Mouse (Mus musculus) ZHBTc4 (cell line): Measurements from ENCODE around the gene Zfp85.
"Not testable (repeated sequence)": the region's sequence is repeated elsewhere in the genome, so short reads cannot be mapped to it uniquely, and the experiment has no call there.

Experiments
- DNase-seq: peaks from one replicate; pipeline ENCODE4 v3.0.0-alpha.2; 2011; ENCODE audit warnings: low read depth, low spot score

Gene Zfp85

GRCm38 (mm10) chr13:67754333-67755306 is at the start of gene Zfp85:
Gene Zfp85 (minus strand): TSS chr13:67755228.
- DNase-seq: peak; percentile 96

GRCm38 (mm10) chr13:67799151-67799550 is 44.1 kb upstream of the Zfp85 start:
- peak; percentile 31 for DNase-seq

- DNase-seq: peak; percentile 60
These were observed 43.6 kb upstream of the Zfp85 start for GRCm38 (mm10) chr13:67798618-67799017.

DNA sequence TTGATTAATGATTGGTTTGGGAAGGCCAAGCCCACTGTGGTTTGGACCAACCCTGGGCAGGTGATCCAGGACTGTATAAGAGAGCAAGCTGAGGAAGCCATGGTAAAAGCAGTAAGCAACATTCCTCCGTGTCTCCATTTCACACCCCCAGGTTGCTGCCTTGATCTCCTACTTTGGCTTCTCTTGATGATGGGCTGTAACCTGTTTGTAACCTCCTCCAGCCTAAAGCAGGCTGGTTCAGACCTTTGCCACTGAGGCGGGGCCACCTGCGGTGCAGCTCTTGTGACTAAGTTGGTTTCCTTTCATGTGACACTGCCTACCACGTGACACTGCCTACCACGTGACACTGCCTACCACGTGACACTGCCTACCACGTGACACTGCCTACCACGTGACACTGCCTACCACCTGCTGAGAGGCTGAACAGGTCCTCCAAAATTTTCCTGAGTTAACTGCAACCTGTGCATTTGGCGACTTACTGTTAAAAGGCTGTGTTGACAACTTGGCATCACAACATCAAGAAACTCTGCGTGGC is 37.0 kb upstream of the Zfp85 start:
- peak; percentile 77 for DNase-seq

GRCm38 (mm10) chr13:67779265-67780221 is 24.5 kb upstream of the Zfp85 start, which contains the start of gene Zfp493:
Gene Zfp493 (plus strand): TSS chr13:67779693.
- peak; percentile 92 for DNase-seq

- DNase-seq: no peak
These were observed 8.2 kb upstream of the Zfp85 start for GRCm38 (mm10) chr13:67763031-67763768.

DNA sequence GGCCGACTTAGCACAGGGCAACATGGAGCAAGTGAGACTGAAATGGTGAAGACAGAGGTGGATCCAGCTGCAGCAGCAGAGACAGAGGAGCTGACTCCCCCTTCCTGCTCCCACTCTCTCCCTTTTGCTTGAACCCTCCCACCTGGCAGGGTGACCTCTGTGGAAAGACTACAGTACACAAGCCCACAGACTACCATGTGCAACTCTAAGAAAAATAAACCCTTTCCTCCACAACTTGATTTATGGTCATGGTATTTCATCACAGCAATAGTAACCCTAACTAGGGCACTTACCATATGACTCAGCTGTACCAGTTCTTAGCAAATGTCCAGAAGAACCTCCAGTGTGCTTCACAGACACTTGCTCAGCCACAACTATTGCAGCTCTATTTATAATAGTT is 4.9 kb upstream of the Zfp85 start:
- no peak for DNase-seq

- DNase-seq: no peak
These were observed 733 bp upstream of the Zfp85 start for GRCm38 (mm10) chr13:67755761-67756160.

DNA sequence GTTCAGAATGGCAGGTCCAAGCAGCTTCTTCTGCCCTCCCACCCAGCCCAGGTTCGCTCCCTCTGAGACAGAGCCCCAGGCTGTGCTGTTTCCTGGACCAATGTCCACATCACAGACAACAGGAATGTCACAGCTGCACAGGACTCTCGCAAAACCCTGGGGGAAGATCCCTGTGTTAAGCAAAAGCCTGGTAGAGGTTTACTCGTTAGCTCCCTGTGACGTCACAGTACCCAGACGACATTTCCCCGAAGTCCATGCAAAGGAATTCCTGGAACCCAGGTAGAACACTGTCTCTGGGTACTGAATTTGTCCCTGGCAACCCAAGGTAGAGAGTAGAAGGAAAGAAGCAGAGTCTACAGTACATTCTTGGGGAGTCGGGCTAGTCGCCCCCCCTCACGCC is 11.1 kb downstream of the Zfp85 start:
- DNase-seq: peak; percentile 59

GRCm38 (mm10) chr13:67742941-67743340 is 12.1 kb downstream of the Zfp85 start:
- DNase-seq: peak; percentile 70

- peak; percentile 57 for DNase-seq
These were observed 20.6 kb downstream of the Zfp85 start for GRCm38 (mm10) chr13:67734391-67734790.

GRCm38 (mm10) chr13:67729441-67729840 is 25.6 kb downstream of the Zfp85 start:
- DNase-seq: peak; percentile 74

GRCm38 (mm10) chr13:67728641-67729318 is 26.2 kb downstream of the Zfp85 start, which contains the start of gene Zfp65:
Gene Zfp65 (minus strand): TSS chr13:67729173.
- peak; percentile 79 for DNase-seq

DNA sequence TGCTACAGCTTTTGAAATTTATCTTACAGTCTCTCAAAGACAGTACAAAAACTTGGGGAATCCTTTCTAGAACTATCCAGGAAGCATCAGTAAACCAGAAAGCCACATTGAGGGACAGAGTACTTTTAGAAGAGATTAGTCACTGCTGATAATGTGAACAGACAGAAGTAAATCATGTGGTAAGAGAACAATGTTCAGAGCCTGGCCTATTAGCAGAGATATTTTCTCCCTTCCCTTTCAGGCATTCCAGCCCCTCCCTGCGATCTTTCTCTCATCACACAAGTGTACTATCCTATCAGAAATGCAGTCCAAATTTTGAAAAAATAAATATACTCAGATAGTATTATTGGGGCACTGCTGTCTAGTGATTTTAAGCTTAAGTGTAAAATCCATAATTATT is 26.9 kb downstream of the Zfp85 start:
- DNase-seq: no peak

DNA sequence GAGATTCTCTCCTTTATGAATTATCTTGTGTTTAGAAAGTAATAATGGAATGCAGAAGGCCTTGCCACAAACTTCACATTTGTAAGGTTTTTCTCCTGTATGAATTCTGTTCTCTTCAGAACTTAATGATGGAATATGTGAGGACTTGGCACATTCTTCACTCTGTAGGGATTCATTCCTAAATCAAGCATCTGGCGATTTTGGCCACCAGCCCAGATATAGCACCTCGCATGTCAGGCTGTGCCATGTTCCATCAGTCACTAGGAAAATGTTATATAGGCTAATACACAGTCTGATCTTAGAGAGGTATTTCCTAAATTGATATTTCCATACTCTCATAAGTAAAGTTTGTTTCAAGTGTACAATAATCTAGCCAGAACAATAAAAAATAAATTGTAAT is 29.7 kb downstream of the Zfp85 start:
- not testable (repeated sequence) for DNase-seq

DNA sequence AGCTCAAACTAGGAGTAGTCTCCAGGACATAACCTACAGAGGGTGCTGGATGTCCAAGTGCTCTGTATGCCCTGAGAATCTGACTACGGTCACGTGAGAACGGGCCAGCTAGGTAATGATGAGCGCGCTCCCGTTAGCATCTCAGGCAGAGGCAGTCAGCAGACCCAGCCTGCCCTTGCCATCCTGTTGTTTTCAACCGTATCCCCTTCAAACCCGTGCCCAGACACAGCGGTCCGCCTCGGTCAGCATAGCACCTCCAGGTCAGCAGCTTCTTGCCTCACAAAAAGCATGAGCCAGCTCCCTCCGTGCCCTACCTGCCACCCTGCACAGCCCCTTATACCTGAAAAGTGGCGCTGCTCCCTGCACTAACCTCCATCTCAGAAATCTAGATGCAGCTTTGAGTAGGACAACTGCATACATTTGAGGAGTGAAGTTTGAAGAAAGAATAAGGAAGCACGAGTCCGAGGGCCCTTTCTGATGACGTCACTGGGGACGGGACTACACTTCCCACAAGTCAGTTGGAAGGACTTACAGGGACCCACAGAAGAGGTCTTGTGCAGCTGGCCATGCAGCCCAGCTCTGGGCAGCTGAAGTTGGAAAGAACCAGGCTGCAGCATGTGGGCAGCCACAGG is 31.1 kb downstream of the Zfp85 start:
- peak; percentile 91 for DNase-seq
